Mouse (Mus musculus) frontal cortex, postnatal 10 days (tissue): ENCODE measurements around the gene Vmn1r1.
"Not testable (repeated sequence)": the region's sequence is repeated elsewhere in the genome, so short reads cannot be mapped to it uniquely, and the experiment has no call there.

Experiments
- DNase-seq, 2 experiments: peaks; one replicate each; pipeline ENCODE4 v3.0.0; 2022; ENCODE audit warnings: low spot score in 2 of 2, mixed read lengths in 1 of 2

Vmn1r1 gene

GRCm38 (mm10) chr1:182164386-182164785 lies at the start of gene Vmn1r1:
TSS of gene Vmn1r1 (minus strand) at chr1:182164486.
- DNase-seq, result no peak

GRCm38 (mm10) chr1:182210322-182210721 lies 46.0 kb upstream of the Vmn1r1 start:
- no peak for DNase-seq

DNA sequence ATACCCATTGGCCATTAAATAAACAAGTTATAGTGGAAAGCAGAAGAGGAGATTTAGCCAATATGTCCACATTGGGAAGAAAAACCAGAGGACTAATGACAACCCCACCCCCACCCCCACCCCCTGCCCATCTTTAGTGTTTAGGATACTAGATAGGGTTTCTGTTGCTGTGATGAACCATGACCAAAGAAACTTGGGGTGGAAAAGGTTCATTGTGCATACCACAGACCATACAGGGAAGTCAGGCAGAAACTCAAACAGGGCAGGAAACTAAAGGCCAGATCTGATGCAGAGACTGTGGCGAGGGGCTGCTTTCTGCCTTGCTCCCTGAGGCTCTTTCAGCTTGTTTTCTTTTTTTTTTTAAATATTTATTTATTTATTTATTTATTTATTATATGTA lies 28.3 kb upstream of the Vmn1r1 start:
- DNase-seq, result no peak

GRCm38 (mm10) chr1:182191816-182192545 lies 27.7 kb upstream of the Vmn1r1 start:
- no peak for DNase-seq

DNA sequence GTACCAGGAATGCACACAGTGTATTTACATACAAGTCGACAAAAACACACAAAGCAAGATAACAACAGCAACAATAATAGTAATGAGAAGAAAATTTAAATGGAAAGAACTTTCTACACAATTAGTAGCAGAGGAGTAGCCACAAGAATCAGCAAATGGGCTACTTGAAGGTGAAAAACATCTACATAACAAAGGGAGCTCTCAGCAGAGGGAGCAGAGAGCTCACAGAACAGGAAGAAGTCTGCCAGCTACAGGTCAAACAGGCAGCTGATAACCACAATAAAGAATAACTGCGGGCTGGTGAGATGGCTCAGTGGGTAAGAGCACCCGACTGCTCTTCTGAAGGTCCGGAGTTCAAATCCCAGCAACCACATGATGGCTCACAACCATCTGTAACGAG lies 26.9 kb upstream of the Vmn1r1 start:
- DNase-seq, result no peak

DNA sequence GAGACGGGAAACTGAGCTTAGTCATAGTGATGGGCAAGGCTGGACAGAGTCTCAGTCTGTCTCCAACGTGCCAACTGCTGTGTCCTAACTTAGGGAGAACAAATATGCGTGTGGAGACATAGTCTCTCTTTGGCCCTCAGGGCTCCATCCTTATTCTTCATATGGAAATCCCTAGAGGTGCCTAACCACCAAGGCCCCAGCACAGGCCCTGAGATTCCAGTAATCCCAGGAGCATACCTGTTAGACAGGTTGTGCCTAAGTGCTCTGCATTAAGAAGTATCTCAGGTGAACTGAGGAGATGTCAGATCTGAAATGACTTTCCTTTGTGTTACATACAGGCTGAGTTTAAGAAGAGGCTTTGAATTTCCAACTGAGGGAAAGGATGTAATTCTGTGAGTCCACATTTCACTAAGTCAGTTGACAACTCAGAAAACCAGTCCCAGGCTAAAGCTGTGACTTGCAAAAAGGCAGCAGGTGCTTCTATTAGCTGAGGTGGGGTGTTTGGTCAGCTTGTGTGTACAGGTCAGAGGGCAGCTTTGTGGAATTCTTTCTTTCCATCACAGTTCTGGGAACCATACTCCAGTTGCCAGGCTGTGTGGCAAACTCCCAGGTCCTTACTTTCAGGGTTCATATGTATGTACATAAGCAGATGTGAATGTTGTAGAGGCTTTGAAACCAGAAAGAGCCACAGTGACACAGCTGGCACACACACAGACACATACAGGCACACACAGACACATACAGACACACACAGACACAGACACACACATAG lies 25.6 kb upstream of the Vmn1r1 start:
- DNase-seq, result no peak

DNA sequence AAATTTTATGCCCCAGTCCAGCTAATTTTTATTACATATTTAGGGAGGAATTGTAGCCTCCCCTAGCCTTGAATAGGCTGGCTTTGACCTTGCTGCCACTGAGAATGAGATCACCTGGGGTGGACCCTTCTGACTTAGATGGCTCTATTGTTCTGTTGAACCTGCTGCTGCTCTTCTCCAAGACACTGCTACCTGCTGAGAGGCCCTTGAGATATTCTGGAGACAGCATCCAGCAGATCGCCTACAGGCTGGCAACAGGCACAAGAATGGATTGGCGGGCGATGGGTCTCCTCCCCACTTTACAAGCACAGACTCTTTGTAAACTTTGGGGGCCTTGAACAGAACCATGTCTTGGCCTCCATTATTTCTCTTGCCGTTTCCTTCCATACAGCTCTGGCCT lies 18.2 kb upstream of the Vmn1r1 start:
- not testable (repeated sequence) for DNase-seq

DNA sequence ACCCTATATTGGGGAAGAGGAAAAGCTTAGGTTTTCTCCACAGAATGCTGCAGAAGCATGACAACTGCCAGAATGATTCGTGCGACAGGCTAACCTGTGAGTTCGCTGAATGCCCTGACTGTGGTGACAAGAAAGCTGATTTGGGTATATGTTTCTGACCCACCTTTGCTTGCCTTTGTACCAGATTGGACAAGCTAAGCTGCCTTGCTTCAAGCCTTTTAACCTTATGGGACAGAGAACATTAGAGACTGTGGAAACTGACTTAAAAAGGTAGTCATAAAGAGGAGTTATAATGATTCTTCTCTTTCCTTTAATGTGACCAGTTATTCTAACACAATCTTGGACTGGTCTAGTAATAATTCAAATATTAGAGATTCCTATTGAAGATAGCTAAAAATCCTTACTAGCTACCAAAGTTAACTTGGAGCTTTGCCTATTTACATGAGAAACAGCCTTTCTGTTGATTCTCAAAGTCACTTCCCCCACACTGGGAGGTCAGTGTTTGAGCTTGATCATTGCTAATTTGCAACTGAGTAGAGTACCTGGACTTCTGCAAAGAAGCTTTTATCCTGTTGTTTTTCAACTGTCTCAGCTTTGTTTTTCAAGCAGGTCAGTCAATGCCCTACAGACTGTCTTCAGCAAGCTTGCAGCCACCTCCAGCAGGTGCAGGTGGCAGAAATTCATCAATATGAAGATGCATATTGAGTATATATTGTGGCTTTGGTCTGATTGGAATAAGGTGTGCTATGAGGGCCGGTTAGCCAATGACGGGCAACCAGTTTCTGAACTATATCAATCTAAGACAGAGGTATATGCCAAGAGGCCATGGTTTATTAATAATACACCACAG lies 17.4 kb upstream of the Vmn1r1 start:
- no peak for DNase-seq

DNA sequence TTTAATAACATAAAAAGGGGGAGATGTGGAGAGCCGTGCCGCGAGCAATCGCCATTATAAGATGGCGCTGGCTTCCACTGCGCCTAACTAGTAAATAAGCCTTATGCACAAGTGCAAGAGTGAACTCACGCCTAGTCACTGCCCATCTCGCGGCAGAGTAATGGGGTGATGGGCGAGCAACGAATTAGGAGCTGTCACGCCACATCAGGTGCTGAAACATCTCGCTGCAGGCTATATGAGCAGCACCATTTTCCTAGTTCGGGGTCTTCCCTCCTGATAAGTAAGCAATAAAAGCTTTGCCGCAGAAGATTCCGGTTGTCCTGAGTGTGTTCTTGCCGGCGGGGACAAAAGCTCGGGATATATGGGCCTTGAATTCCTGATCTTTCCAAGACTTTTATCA lies 12.7 kb upstream of the Vmn1r1 start:
- not testable (repeated sequence) for DNase-seq

DNA sequence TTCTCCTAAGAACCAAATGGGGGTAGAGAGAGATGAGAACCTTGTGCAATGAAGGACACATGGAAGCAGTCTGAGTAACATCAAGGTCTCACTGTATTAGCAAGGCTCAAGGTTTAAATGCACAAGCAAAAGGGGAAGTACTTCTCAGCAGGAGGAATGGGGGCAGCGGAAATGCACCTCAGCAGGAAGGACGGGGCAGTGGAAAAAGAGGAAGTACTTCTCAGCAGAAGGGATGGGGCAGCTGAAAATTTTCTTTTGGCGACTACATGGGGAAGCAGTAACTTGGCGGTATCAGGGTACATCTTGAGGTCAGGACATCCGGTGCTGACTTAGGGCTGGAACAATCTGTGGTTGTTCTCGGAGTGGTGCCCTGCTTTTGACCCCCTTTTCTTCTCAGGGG lies 5.9 kb upstream of the Vmn1r1 start:
- DNase-seq, result not testable (repeated sequence)

- DNase-seq, result no peak
These were observed 1.3 kb downstream of the Vmn1r1 start for GRCm38 (mm10) chr1:182162951-182163350.

- DNase-seq, result no peak
These were observed 4.7 kb downstream of the Vmn1r1 start for GRCm38 (mm10) chr1:182159575-182159974.

- DNase-seq, result no peak
These were observed 6.6 kb downstream of the Vmn1r1 start for GRCm38 (mm10) chr1:182157734-182158133.

- no peak for DNase-seq
These were observed 14.3 kb downstream of the Vmn1r1 start for GRCm38 (mm10) chr1:182149966-182150365.

DNA sequence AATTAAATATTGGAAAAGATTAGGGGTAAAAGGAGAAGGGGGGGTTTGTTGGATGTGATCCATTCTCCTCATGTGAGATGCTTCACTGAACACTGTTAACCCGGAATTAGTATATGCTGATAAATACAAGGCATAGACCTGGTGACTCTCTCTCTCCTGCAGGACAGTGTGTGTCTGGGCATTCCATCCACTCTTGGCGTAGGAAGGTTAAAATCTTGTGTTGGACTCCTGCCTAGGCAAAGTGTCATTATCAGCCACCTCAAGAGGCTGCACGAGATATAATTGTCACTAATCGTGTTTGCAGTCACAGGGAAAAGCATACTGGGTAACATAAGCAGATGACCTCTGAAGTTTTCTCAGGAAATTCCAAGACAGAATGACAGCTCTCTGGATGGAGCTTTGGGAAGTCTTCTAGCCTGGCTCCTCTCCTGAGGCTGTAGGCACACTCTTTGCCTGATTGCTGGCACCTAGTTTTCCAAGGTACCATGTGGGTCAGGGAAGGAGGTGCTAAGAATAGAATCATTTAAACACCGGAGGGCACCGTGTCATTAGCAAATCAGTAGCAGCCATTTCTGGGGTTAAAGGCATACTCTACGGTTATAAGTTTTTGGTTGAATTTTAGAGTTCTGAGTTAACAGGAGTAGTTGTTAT lies 15.3 kb downstream of the Vmn1r1 start:
- no peak for DNase-seq

GRCm38 (mm10) chr1:182145546-182145945 lies 18.7 kb downstream of the Vmn1r1 start:
- no peak for DNase-seq

DNA sequence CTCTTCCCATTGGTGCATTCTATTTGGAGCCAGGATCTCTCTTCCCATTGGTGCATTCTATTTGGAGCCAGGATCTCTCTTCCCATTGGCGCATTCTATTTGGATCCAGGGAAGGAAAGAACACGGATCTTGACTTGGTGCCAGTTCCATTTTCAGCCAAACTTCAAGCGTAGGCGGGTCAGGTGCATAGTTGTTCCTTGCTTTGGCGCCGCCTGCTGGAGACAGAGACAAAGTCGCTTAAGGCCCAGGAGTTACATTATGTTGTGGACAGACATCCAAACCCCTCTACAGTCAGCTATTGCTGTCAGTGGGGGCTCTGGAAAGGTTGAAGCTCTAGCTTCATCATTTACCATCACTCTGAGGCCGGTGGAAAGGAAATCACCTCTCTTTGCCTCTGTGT lies 21.0 kb downstream of the Vmn1r1 start:
- no peak for DNase-seq

- DNase-seq, result no peak
These were observed 21.6 kb downstream of the Vmn1r1 start for GRCm38 (mm10) chr1:182142725-182143124.

- DNase-seq, result peak; percentile 37 to 67
These were observed 23.9 kb downstream of the Vmn1r1 start for GRCm38 (mm10) chr1:182140370-182140769.

DNA sequence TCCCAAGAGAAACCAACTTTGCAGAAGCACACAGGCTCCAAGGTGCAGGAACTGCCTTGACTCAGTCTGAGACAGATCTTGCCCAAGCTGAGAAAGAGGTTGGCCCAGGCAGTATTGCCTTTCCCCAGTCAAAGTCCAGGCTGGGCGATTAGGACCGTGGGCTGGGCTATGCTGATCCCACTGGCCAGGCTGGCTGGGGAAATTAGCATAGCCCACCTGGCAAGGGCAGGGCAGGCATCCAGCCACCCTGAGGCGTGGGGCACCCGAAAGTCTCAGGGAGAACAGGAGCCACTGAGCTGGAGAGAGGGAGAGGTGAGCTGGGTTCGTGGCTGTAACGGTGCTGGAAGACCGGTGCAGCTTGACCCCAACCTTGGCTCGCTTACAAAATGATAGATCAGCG lies 24.3 kb downstream of the Vmn1r1 start:
- no peak for DNase-seq

DNA sequence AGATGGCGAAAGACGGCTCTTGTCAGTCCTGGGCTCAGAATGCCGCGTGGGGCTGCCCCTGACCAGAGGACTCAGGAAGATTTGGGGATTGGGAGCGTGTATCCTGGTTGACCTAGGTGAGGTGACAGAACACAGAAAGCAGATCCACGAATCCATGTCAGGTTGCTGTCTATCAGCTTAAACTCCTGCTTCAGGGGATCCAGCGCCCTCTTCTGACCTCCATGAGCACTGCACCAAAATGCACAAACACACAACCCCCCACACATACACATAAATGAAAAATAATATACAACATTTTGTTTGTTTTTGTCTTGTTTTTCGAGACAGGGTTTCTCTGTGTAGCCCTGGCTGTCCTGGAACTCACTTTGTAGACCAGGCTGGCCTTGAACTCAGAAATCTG lies 26.1 kb downstream of the Vmn1r1 start:
- no peak for DNase-seq
